Mouse (Mus musculus) limb, embryonic 14.5 days (tissue): Measurements from ENCODE around the gene Cmklr1. TPM values are rescaled to one million over a fixed set of nuclear protein-coding genes. Genes with fewer than 3 reads are reported as not detected.
A peak's percentile ranks its signal among the peaks of the same experiment; 100 is the strongest.

Experiments used
- ATAC-seq: fragments of 200-750 bp; cut with Nextera tagmentation; 2 replicates; pipeline ENCODE4 v1.8.0; 2017; ENCODE audit warnings: low read depth, moderate number of reproducible peaks, moderate TSS enrichment; ENCODE audit not compliant: low FRiP score
- DNase-seq: peaks from one replicate; pipeline ENCODE4 v3.0.0-alpha.2; 2015; ENCODE audit warnings: low spot score
- H3K27ac ChIP-seq: fragments of 300-500 bp; sonication (generic); replicated peaks from 2 replicates; pipeline ENCODE4 v1.5.1; 2014; ENCODE audit warnings: low read depth, mild to moderate bottlenecking, low read length, moderate library complexity, mixed read lengths
- H3K27me3 ChIP-seq: fragments of 300-500 bp; sonication (generic); 2 replicates; pipeline ENCODE4 v1.6.1; 2014; ENCODE audit warnings: low read length, mixed read lengths; ENCODE audit not compliant: control insufficient read depth, insufficient read depth
- H3K36me3 ChIP-seq: fragments of 300-500 bp; sonication (generic); 2 replicates; pipeline ENCODE4 v1.6.1; 2014; ENCODE audit warnings: mild to moderate bottlenecking, low read length, moderate library complexity, mixed read lengths; ENCODE audit not compliant: control insufficient read depth, insufficient read depth
- H3K4me1 ChIP-seq: fragments of 300-500 bp; sonication (generic); 2 replicates; pipeline ENCODE4 v1.6.1; 2014; ENCODE audit warnings: antibody characterized with exemption, low read length, mixed read lengths; ENCODE audit not compliant: control insufficient read depth, insufficient read depth
- H3K4me2 ChIP-seq: fragments of 300-500 bp; sonication (generic); replicated peaks from 2 replicates; pipeline ENCODE4 v1.6.1; 2014; ENCODE audit warnings: low read depth, mild to moderate bottlenecking, low read length, moderate library complexity; ENCODE audit not compliant: severe bottlenecking
- H3K4me3 ChIP-seq: fragments of 300-500 bp; sonication (generic); replicated peaks from 2 replicates; pipeline ENCODE4 v1.5.1; 2014; ENCODE audit warnings: low read length
- H3K9ac ChIP-seq: fragments of 300-500 bp; sonication (generic); 2 replicates; pipeline ENCODE4 v1.6.1; 2014; ENCODE audit warnings: mild to moderate bottlenecking, low read depth, low read length, moderate library complexity; ENCODE audit not compliant: severe bottlenecking
- H3K9me3 ChIP-seq: fragments of 300-500 bp; sonication (generic); 2 replicates; pipeline ENCODE4 v1.6.1; 2016; ENCODE audit warnings: low read length; ENCODE audit not compliant: control insufficient read depth
- POLR2A ChIP-seq: fragments of 200-500 bp; IDR thresholded peaks from 2 replicates; pipeline ENCODE4 v1.8.0; 2012; ENCODE audit warnings: inconsistent platforms, mild to moderate bottlenecking, moderate library complexity, borderline replicate concordance; ENCODE audit not compliant: insufficient read depth, insufficient read length; ENCODE audit errors: extremely low read depth
- WGBS: fragments of 180-500 bp; shearing (Covaris S2); extraction: QIAGEN DNeasy Blood & Tissue Kit; methylation state at CpG from one replicate; pipeline ENCODE4 v1.1.7; 2014; 5-methylcytosine and 5-hydroxymethylcytosine counted together
- polyA plus RNA-seq, 2 experiments: library from polyadenylated mRNA; depleted of rRNA in 1 of 2; stranded (reverse) in 1 of 2; unstranded in 1 of 2; fragments of >200 nt; fragmentation: Nextera tagmentation in 1 of 2; extraction: Ambion mirVana in 1 of 2; gene quantifications; 2 replicates each; pipeline versions ENCODE4 v1.2.1 to v1.2.3; 2012 to 2014

The Cmklr1 gene
- polyA plus RNA-seq, 2 experiments = 7.8 to 10.7 TPM

GRCm38 (mm10) chr5:113670597-113670996, 20.4 kb upstream of the Cmklr1 start:
- H3K27ac ChIP-seq = no peak overlapping the region
- no peak for TF ChIP-seq POLR2A
- WGBS = 69% methylated on average over 6 of the region's 6 CpGs
- no peak overlapping the region for H3K4me2 ChIP-seq
- H3K9me3 ChIP-seq = no peaks in the 10 kb centered on the region
- no peaks in the 10 kb centered on the region for H3K27me3 ChIP-seq
- no peak overlapping the region for H3K9ac ChIP-seq
- DNase-seq (no peak), ATAC-seq (no peak)
- no peak overlapping the region for H3K4me3 ChIP-seq
- no peaks in the 10 kb centered on the region for H3K4me1 ChIP-seq
- no peaks in the 10 kb centered on the region for H3K36me3 ChIP-seq

GRCm38 (mm10) chr5:113670110-113670509, 19.9 kb upstream of the Cmklr1 start:
- TF ChIP-seq POLR2A = no peak
- Histone ChIP-seq H3K36me3 (no peaks in the 10 kb centered on the region), H3K27me3 (no peaks in the 10 kb centered on the region), H3K4me3 (no peak overlapping the region), H3K4me1 (no peaks in the 10 kb centered on the region), H3K9me3 (no peaks in the 10 kb centered on the region), H3K27ac (no peak overlapping the region), H3K4me2 (no peak overlapping the region), H3K9ac (no peak overlapping the region)
- 74% methylated on average over 3 of the region's 3 CpGs for WGBS
- DNase-seq = no peak
- no peak for ATAC-seq

GRCm38 (mm10) chr5:113664629-113665195, 14.5 kb upstream of the Cmklr1 start:
- no peak for TF ChIP-seq POLR2A
- WGBS = 72% methylated on average over 12 of the region's 12 CpGs
- Histone ChIP-seq H3K36me3 (no peaks in the 10 kb centered on the region), H3K4me1 (peaks cover 9% of the 10 kb centered on the region; the same call in 1 of the 2 replicates), H3K4me3 (no peak overlapping the region), H3K9me3 (no peaks in the 10 kb centered on the region), H3K27me3 (no peaks in the 10 kb centered on the region), H3K27ac (0 out of 2 replicates have a peak overlapping the region, but pooled peaks have one; percentile 15), H3K4me2 (no peak overlapping the region), H3K9ac (no peak overlapping the region)
- ATAC-seq (no peak), DNase-seq (no peak)

DNA sequence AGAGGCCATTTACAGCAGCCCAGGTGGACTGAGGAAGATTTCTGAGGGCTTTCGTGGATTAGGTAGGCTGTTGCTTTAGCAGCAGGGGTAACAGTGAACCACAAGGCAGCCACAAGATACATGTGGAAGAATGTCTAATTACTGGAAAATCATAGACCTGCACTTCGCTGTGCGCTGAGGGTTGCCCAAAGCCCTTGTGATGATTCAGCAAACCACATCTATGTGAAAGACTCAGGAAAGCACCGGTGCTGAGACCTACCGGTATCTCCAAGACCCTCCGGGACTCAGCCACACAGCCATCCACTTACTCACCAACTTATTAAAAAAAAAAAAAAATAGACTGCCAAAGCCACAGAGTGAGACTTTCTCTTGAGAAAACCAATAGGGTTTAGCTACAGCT, 13.9 kb upstream of the Cmklr1 start:
- H3K9ac ChIP-seq = no peak overlapping the region
- H3K27me3 ChIP-seq = no peaks in the 10 kb centered on the region
- peaks cover 9% of the 10 kb centered on the region; the same call in 1 of the 2 replicates for H3K4me1 ChIP-seq
- ATAC-seq (no peak), DNase-seq (no peak)
- H3K9me3 ChIP-seq = no peaks in the 10 kb centered on the region
- H3K36me3 ChIP-seq = no peaks in the 10 kb centered on the region
- H3K4me2 ChIP-seq = no peak overlapping the region
- no peak overlapping the region for H3K4me3 ChIP-seq
- H3K27ac ChIP-seq = 0 out of 2 replicates have a peak overlapping the region, but pooled peaks have one; percentile 15
- WGBS = 86% methylated on average over 6 of the region's 6 CpGs
- no peak for TF ChIP-seq POLR2A

GRCm38 (mm10) chr5:113660872-113661271, 10.6 kb upstream of the Cmklr1 start:
- DNase-seq (peak; percentile 51), ATAC-seq (peak; percentile 67)
- Histone ChIP-seq H3K9ac (no peak overlapping the region), H3K9me3 (no peaks in the 10 kb centered on the region), H3K4me2 (no peak overlapping the region), H3K27me3 (no peaks in the 10 kb centered on the region), H3K27ac (no peak overlapping the region), H3K36me3 (no peaks in the 10 kb centered on the region), H3K4me1 (peaks cover 9% of the 10 kb centered on the region; the same call in 1 of the 2 replicates), H3K4me3 (no peak overlapping the region)
- WGBS = 62% methylated on average over 10 of the region's 10 CpGs
- TF ChIP-seq POLR2A = no peak
